Mouse (Mus musculus) MEL (cell line): ENCODE measurements at regions not wholly inside any gene's neighbourhood (a gene's known extent, or its start where the extent isn't known, plus 50 kb on each side); places are given as distances from the start of the nearest gene placed in this dataset.

Experiments
- DNase-seq: peaks from one replicate; pipeline ENCODE4 v3.0.0; 2011; ENCODE audit warnings: low read depth, low spot score
- H3K27ac ChIP-seq: 2 replicates; pipeline ENCODE4 v1.5.1; 2012; ENCODE audit warnings: low read depth, mild to moderate bottlenecking, control low read depth, low read length, moderate library complexity; ENCODE audit not compliant: control insufficient read depth
- H3K27me3 ChIP-seq, 2 experiments: fragments of 150-350 bp in 1 of 2; sonication (generic) in 1 of 2; 2 replicates each; pipeline ENCODE4 v1.6.1; 2012; ENCODE audit warnings: low read length in 2 of 2, mild to moderate bottlenecking in 2 of 2, improper control_type of control experiment in 1 of 2, moderate library complexity in 1 of 2; ENCODE audit not compliant: insufficient read depth in 2 of 2, control insufficient read depth in 1 of 2
- H3K36me3 ChIP-seq, 2 experiments: 2 replicates each; pipeline ENCODE4 v1.6.1; 2012 to 2014; ENCODE audit warnings: low read length in 2 of 2, improper control_type of control experiment in 1 of 2, inconsistent platforms in 1 of 2, mild to moderate bottlenecking in 1 of 2; ENCODE audit not compliant: insufficient read depth in 2 of 2, control insufficient read depth in 1 of 2
- H3K4me1 ChIP-seq, 2 experiments: fragments of 150-350 bp in 1 of 2; sonication (generic) in 1 of 2; 2 replicates each; pipeline ENCODE4 v1.6.1; 2012; ENCODE audit warnings: low read length in 2 of 2, improper control_type of control experiment in 1 of 2, mild to moderate bottlenecking in 1 of 2; ENCODE audit not compliant: insufficient read depth in 2 of 2, control insufficient read depth in 1 of 2
- H3K4me3 ChIP-seq, 2 experiments: fragments of 150-350 bp in 1 of 2; sonication (generic) in 1 of 2; 2 replicates each; pipeline ENCODE4 v1.5.1; 2012; ENCODE audit warnings: low read depth in 2 of 2, low read length in 2 of 2, mild to moderate bottlenecking in 2 of 2, moderate library complexity in 2 of 2, control low read depth in 1 of 2, improper control_type of control experiment in 1 of 2; ENCODE audit not compliant: control insufficient read depth in 1 of 2, insufficient read depth in 1 of 2
- H3K79me2 ChIP-seq: 2 replicates; pipeline ENCODE4 v1.6.1; 2012; ENCODE audit warnings: mild to moderate bottlenecking, low read length, moderate library complexity; ENCODE audit not compliant: control insufficient read depth, poor library complexity, insufficient read depth
- H3K9ac ChIP-seq: 2 replicates; pipeline ENCODE4 v1.6.1; 2012; ENCODE audit warnings: low read depth, mild to moderate bottlenecking, control low read depth, low read length, moderate library complexity; ENCODE audit not compliant: control insufficient read depth, poor library complexity, severe bottlenecking
- H3K9me3 ChIP-seq: fragments of 150-350 bp; sonication (generic); replicated peaks from 2 replicates; pipeline ENCODE4 v1.6.1; 2012; ENCODE audit warnings: mild to moderate bottlenecking, low read length, improper control_type of control experiment, moderate library complexity; ENCODE audit not compliant: insufficient read depth
- BHLHE40 ChIP-seq: IDR thresholded peaks from 2 replicates; pipeline ENCODE4 v1.6.1; 2012; ENCODE audit warnings: low read depth, mild to moderate bottlenecking, inconsistent platforms, low read length, improper control_type of control experiment, borderline replicate concordance
- CHD1 ChIP-seq: IDR thresholded peaks from 2 replicates; pipeline ENCODE4 v1.6.1; 2012; ENCODE audit warnings: low read depth, mild to moderate bottlenecking, inconsistent platforms, low read length, improper control_type of control experiment
- CHD2 ChIP-seq: IDR thresholded peaks from 2 replicates; pipeline ENCODE4 v1.6.1; 2011; ENCODE audit warnings: low read length, improper control_type of control experiment
- CTCF ChIP-seq, 3 experiments: IDR thresholded peaks in 2 of 3; conservative IDR thresholded peaks in 1 of 3; 2 replicates each; pipeline ENCODE4 v1.5.1; 2011 to 2012; ENCODE audit warnings: low read length in 3 of 3, low read depth in 2 of 3, mild to moderate bottlenecking in 2 of 3, improper control_type of control experiment in 1 of 3, inconsistent platforms in 1 of 3, mixed read lengths in 1 of 3, moderate library complexity in 1 of 3; ENCODE audit not compliant: control insufficient read depth in 1 of 3, insufficient read depth in 1 of 3, poor library complexity in 1 of 3, severe bottlenecking in 1 of 3
- E2F4 ChIP-seq: IDR thresholded peaks from 2 replicates; pipeline ENCODE4 v1.6.1; 2011; ENCODE audit warnings: low read depth, low read length, improper control_type of control experiment, borderline replicate concordance
- ELF1 ChIP-seq: IDR thresholded peaks from 2 replicates; pipeline ENCODE4 v1.6.1; 2014; ENCODE audit warnings: low read depth, mild to moderate bottlenecking, inconsistent platforms, low read length, improper control_type of control experiment, moderate library complexity
- ETS1 ChIP-seq: IDR thresholded peaks from 2 replicates; pipeline ENCODE4 v1.6.1; 2012; ENCODE audit warnings: low read depth, mild to moderate bottlenecking, inconsistent platforms, low read length, improper control_type of control experiment, moderate library complexity
- GATA1 ChIP-seq: IDR thresholded peaks from 2 replicates; pipeline ENCODE4 v1.6.1; 2011; ENCODE audit warnings: low read depth, low read length, improper control_type of control experiment
- HCFC1 ChIP-seq: IDR thresholded peaks from 2 replicates; pipeline ENCODE4 v1.6.1; 2012; ENCODE audit warnings: low read depth, mild to moderate bottlenecking, inconsistent platforms, low read length, improper control_type of control experiment, moderate library complexity
- JUND ChIP-seq: IDR thresholded peaks from 2 replicates; pipeline ENCODE4 v1.6.1; 2011; ENCODE audit warnings: low read depth, mild to moderate bottlenecking, improper control_type of control experiment, low read length
- KAT2A ChIP-seq: conservative IDR thresholded peaks from 2 replicates; pipeline ENCODE4 v1.6.1; 2012; ENCODE audit warnings: low read depth, low read length, improper control_type of control experiment, inconsistent platforms
- MAX ChIP-seq: IDR thresholded peaks from 2 replicates; pipeline ENCODE4 v1.6.1; 2011; ENCODE audit warnings: low read length, improper control_type of control experiment
- MEF2A ChIP-seq: IDR thresholded peaks from 2 replicates; pipeline ENCODE4 v1.6.1; 2014; ENCODE audit warnings: low read depth, mild to moderate bottlenecking, inconsistent platforms, low read length, improper control_type of control experiment; ENCODE audit not compliant: poor library complexity, insufficient replicate concordance, severe bottlenecking; ENCODE audit errors: extremely low read depth
- MXI1 ChIP-seq: IDR thresholded peaks from 2 replicates; pipeline ENCODE4 v1.6.1; 2011; ENCODE audit warnings: mild to moderate bottlenecking, low read depth, low read length, improper control_type of control experiment
- NELFE ChIP-seq: IDR thresholded peaks from 2 replicates; pipeline ENCODE4 v1.6.1; 2011; ENCODE audit warnings: low read depth, low read length, improper control_type of control experiment
- POLR2AphosphoS2 ChIP-seq: IDR thresholded peaks from 2 replicates; pipeline ENCODE4 v1.6.1; 2011; ENCODE audit warnings: low read length, improper control_type of control experiment
- RAD21 ChIP-seq: IDR thresholded peaks from 2 replicates; pipeline ENCODE4 v1.6.1; 2011; ENCODE audit warnings: mild to moderate bottlenecking, low read depth, low read length, improper control_type of control experiment
- SIN3A ChIP-seq: IDR thresholded peaks from 2 replicates; pipeline ENCODE4 v1.6.1; 2012; ENCODE audit warnings: low read length, improper control_type of control experiment, inconsistent platforms
- TCF12 ChIP-seq: IDR thresholded peaks from 2 replicates; pipeline ENCODE4 v1.6.1; 2014; ENCODE audit warnings: low read depth, mild to moderate bottlenecking, inconsistent platforms, low read length, improper control_type of control experiment, moderate library complexity
- USF1 ChIP-seq: IDR thresholded peaks from 2 replicates; pipeline ENCODE4 v1.6.1; 2014; ENCODE audit warnings: low read depth, mild to moderate bottlenecking, inconsistent platforms, low read length, improper control_type of control experiment, moderate library complexity
- ZC3H11A ChIP-seq: IDR thresholded peaks from 2 replicates; pipeline ENCODE4 v1.6.1; 2012; ENCODE audit warnings: low read depth, mild to moderate bottlenecking, inconsistent platforms, low read length, improper control_type of control experiment

- DNase-seq, result no peak
- H3K79me2 ChIP-seq, result no peaks in the 10 kb centered on the region
- no peak overlapping the region for H3K9ac ChIP-seq
- H3K4me3 ChIP-seq, result no peak overlapping the region
- no peaks in the 10 kb centered on the region for H3K36me3 ChIP-seq
- no peak for TF ChIP-seq MXI1
- no peaks in the 10 kb centered on the region for H3K4me1 ChIP-seq
- H3K27ac ChIP-seq, result no peak overlapping the region
- no peaks in the 10 kb centered on the region for H3K9me3 ChIP-seq
- no peaks in the 10 kb centered on the region for H3K27me3 ChIP-seq
These were observed 238.6 kb upstream of the Stt3b start for GRCm38 (mm10) chr9:115548722-115549349.

- no peak overlapping the region for H3K27ac ChIP-seq
- H3K9ac ChIP-seq, result no peak overlapping the region
- H3K9me3 ChIP-seq, result no peaks in the 10 kb centered on the region
- no peaks in the 10 kb centered on the region for H3K4me1 ChIP-seq
- H3K27me3 ChIP-seq, result no peaks in the 10 kb centered on the region
- no peak for DNase-seq
- no peak for TF ChIP-seq BHLHE40
- TF ChIP-seq CTCF (IDR thresholded peaks at IDR 0.05 in 2 of 3, conservative IDR thresholded peaks at IDR 0.05 in 1 of 3; ENCODE audit: control insufficient read depth in 1 of 3, insufficient read depth in 1 of 3, low read depth in 2 of 3, low read length in 3 of 3, poor library complexity in 1 of 3, severe bottlenecking in 1 of 3), result no peak
- TF ChIP-seq CHD2, result no peak
- no peak for TF ChIP-seq ETS1
- TF ChIP-seq MAX, result no peak
- H3K79me2 ChIP-seq, result no peaks in the 10 kb centered on the region
- H3K4me3 ChIP-seq, result no peak overlapping the region
- H3K36me3 ChIP-seq, result no peaks in the 10 kb centered on the region
These were observed 240.9 kb upstream of the Stt3b start for GRCm38 (mm10) chr9:115551080-115551479.

DNA sequence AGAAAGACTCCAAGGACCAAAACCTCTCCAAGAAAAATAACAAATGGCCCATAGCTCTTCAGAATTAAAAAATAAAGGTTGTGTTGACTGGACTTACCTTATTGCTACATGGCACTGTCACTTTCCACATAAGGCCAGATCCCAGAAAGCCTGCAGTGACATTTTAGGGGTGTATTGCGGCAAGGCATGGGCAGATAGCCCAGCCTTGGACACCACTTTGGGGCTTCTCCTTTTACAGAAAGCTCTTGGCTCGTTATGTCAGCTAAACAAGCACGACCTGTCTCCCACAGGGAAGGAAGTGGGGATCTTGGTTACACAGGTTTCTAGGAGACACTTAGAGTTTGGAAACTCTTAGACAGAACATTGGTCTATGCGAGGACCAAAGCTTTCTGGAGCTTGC, 241.3 kb upstream of the Stt3b start:
- no peaks in the 10 kb centered on the region for H3K27me3 ChIP-seq
- DNase-seq, result no peak
- H3K4me3 ChIP-seq, result no peak overlapping the region
- no peak for TF ChIP-seq RAD21
- H3K36me3 ChIP-seq, result no peaks in the 10 kb centered on the region
- H3K79me2 ChIP-seq, result no peaks in the 10 kb centered on the region
- H3K9me3 ChIP-seq, result no peaks in the 10 kb centered on the region
- no peaks in the 10 kb centered on the region for H3K4me1 ChIP-seq
- no peak overlapping the region for H3K27ac ChIP-seq
- H3K9ac ChIP-seq, result no peak overlapping the region

GRCm38 (mm10) chr9:115558131-115558530, 247.9 kb upstream of the Stt3b start:
- TF ChIP-seq ETS1 (no peak), MEF2A (no peak), KAT2A (no peak), MAX (no peak), HCFC1 (no peak), ELF1 (no peak), POLR2AphosphoS2 (no peak), USF1 (no peak), GATA1 (no peak), CTCF (IDR thresholded peaks at IDR 0.05 in 2 of 3, conservative IDR thresholded peaks at IDR 0.05 in 1 of 3; ENCODE audit: control insufficient read depth in 1 of 3, insufficient read depth in 1 of 3, low read depth in 2 of 3, low read length in 3 of 3, poor library complexity in 1 of 3, severe bottlenecking in 1 of 3) (no peak), CHD1 (no peak), ZC3H11A (no peak), NELFE (no peak), SIN3A (no peak), JUND (no peak), TCF12 (no peak), E2F4 (no peak)
- Histone ChIP-seq H3K27me3 (no peaks in the 10 kb centered on the region), H3K9me3 (no peaks in the 10 kb centered on the region), H3K4me3 (no peak overlapping the region), H3K27ac (no peak overlapping the region), H3K9ac (no peak overlapping the region), H3K79me2 (no peaks in the 10 kb centered on the region), H3K4me1 (no peaks in the 10 kb centered on the region), H3K36me3 (no peaks in the 10 kb centered on the region)
- DNase-seq, result no peak
